Mouse (Mus musculus): ENCODE results near the gene Gast.
"Not testable (repeated sequence)": the region's sequence is repeated elsewhere in the genome, so short reads cannot be mapped to it uniquely, and the experiment has no call there.

Gast gene

GRCm38 (mm10) chr11:100333944-100334457, at the start of gene Gast:
Gene Gast, plus strand, starts transcription at chr11:100334407.
- DNase-seq (ENCODE audit: low spot score) = no peak

- DNase-seq (ENCODE audit: low spot score) = no peak
Observed at GRCm38 (mm10) chr11:100284988-100285387, 49.2 kb upstream of the Gast start.

- no peak for DNase-seq (ENCODE audit: low spot score)
Observed at GRCm38 (mm10) chr11:100287024-100287423, 47.2 kb upstream of the Gast start.

GRCm38 (mm10) chr11:100288942-100289341, 45.3 kb upstream of the Gast start:
- DNase-seq (ENCODE audit: low spot score) = no peak

GRCm38 (mm10) chr11:100290235-100290634, 44.0 kb upstream of the Gast start:
- no peak for DNase-seq (ENCODE audit: low spot score)

- no peak for DNase-seq (ENCODE audit: low spot score)
Observed at GRCm38 (mm10) chr11:100292884-100293283, 41.3 kb upstream of the Gast start.

DNA sequence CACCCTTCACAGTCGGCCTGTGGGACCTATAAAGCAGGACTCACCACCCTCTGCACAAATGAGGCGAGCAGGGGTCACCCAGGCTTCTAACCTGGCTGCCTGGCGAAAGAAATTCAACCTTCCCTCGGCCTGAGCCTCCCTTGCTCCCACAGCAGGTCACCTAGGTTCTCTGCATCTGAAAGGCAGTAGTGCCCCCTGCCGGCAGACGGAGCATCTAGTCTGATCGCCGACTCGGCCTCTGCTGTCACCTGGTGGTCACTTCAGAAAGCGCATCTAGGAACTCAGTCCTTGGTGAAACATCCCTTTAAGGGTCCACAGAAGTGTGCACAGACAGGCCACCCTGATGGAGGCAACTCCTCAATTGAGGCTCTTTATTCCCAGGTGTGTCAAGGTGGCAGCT, 38.9 kb upstream of the Gast start:
- DNase-seq (ENCODE audit: low spot score) = peak; percentile 95

GRCm38 (mm10) chr11:100297801-100298200, 36.4 kb upstream of the Gast start:
- DNase-seq (ENCODE audit: low spot score) = peak; percentile 18

- DNase-seq (ENCODE audit: low spot score) = peak; percentile 94
Observed at GRCm38 (mm10) chr11:100298274-100299036, 35.8 kb upstream of the Gast start.

DNA sequence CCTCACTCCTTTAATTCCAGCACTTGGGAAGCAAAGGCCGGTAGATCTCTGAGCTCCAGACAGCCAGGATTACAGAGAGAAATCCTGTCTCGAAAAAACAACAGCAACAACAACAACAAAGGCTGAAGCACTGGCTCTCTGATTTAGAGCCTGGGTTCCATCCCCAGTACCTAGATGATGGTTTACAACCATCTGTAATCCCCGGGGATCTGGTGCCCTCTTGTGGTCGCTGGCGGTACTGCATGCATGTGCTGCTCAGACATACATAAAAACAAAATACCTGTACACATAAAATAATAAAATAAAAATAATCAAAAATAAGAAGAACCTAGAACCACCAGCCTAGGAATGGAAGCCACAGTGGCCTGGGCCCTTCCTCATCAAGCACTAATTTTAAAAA, 33.9 kb upstream of the Gast start:
- peak; percentile 74 for DNase-seq (ENCODE audit: low spot score)

DNA sequence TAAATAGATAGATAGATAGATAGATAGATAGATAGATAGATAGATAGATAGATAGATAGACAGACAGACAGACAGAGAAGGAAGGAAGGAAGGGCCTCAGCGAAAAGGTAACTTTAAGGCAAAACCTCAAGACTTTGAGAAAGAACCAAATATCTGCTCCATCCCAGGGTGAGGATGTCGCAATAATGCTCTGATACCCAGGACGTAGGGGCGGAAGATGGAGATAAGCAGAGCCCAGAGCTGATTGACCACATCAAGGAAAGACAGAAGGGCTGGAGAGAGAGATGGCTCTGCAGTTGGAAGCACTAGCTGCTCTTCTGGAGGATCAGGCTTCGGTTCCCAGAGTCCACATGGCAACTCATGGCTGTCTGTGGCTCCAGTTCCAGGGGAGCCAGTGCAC, 32.9 kb upstream of the Gast start:
- no peak for DNase-seq (ENCODE audit: low spot score)

GRCm38 (mm10) chr11:100307900-100308299, 26.3 kb upstream of the Gast start:
- no peak for DNase-seq (ENCODE audit: low spot score)

- DNase-seq (ENCODE audit: low spot score) = not testable (repeated sequence)
Observed at GRCm38 (mm10) chr11:100308672-100309071, 25.5 kb upstream of the Gast start.

DNA sequence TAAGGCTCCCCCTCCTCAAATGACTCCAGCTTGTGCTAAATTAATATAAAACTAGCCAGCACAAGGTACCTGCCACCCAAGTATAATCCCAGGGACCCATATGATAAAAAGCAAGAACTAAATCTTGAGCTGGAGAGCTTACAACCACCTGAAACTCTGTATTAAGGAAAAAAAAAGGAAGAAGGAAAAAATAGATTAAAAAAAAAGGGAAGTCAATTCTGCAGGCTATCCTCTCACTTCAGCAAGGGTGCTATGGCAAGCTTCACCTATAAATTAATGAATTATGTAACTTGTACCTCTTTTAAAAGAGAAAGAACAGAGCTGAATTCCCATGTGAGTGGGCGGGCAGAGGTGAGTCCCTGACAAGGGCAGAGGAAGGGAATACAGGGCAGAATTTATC, 22.6 kb upstream of the Gast start:
- DNase-seq (ENCODE audit: low spot score) = no peak

- peak; percentile 34 for DNase-seq (ENCODE audit: low spot score)
Observed at GRCm38 (mm10) chr11:100312096-100312679, 22.0 kb upstream of the Gast start.

DNA sequence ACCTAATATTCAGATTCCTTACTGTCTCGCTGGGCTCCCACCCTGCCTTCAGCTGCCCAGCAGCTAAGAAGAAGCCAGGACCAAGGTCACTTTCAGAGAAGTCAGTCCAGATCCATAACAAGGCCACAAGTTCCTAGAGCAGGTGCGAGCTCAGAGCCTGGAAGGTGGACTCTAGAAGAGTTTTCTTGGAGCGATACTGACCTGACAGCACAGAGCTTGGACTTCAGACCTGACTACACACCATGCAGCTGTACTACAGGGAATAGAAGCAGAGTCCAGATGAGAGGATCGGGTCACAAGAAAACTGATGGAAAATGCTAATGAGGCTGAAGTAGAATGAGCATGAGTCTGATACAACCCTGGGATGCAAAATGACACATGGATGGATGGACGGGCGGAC, 20.8 kb upstream of the Gast start:
- DNase-seq (ENCODE audit: low spot score) = no peak

DNA sequence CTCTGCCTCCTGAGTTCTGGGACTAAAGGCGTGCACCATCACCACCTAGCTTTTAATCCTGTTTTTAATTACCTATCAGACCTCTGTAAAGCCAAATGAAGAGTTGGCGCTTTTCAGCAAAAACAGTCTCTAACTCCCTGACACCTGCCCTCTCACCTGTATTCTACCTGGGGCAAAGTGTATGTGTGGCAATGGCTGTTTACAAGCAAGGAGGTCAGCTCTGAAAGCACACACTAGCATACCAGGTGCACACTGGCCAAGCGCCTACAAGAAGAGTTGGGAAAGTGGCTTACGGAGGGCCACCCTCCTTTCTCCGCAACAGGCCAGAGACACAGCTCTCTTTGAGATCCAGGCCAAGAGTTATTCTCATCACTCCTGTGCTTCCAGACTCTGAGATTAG, 18.8 kb upstream of the Gast start:
- DNase-seq (ENCODE audit: low spot score) = no peak

GRCm38 (mm10) chr11:100317826-100318380, 16.3 kb upstream of the Gast start:
- no peak for DNase-seq (ENCODE audit: low spot score)

DNA sequence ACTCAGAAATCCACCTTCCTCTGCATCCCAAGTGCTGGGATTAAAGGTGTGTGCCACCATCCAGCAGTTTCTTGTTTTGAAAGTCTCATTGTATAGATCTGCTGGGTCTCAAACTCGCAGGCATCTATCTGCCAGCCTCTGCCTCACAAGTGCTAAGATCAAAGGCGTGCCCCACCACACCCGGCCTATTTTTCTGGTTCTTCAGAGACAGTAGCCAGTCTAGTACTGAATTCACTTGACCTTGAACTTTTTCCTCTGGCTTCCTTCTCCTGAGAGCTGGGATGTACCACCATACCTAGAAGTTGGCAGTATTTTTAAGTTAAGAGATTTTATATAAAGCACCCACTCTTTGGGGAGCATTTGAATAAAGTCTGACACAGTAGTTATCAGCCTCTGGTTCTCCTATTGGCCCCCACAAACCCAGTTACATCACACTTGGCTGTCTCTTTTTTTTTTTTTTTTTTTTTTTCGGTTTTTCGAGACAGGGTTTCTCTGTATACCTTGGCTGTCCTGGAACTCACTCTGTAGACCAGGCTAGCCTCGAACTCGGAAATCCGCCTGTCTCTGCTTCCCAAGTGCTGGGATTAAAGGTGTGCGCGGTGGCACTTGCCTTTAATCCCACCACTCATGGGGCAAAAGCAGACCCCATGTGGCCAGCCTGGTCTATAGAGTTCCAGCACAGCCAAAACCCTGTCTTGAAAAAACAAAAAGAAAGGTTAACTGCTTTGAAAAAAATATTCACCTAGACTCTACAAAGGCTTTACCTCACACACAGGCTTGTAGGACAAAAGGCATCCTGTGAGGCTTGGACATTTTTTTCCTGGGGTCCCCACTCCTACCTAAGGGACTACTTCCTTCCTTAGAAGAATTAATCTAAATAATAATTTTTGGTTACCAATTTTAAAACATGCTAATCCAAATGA, 15.4 kb upstream of the Gast start:
- no peak for DNase-seq (ENCODE audit: low spot score)

DNA sequence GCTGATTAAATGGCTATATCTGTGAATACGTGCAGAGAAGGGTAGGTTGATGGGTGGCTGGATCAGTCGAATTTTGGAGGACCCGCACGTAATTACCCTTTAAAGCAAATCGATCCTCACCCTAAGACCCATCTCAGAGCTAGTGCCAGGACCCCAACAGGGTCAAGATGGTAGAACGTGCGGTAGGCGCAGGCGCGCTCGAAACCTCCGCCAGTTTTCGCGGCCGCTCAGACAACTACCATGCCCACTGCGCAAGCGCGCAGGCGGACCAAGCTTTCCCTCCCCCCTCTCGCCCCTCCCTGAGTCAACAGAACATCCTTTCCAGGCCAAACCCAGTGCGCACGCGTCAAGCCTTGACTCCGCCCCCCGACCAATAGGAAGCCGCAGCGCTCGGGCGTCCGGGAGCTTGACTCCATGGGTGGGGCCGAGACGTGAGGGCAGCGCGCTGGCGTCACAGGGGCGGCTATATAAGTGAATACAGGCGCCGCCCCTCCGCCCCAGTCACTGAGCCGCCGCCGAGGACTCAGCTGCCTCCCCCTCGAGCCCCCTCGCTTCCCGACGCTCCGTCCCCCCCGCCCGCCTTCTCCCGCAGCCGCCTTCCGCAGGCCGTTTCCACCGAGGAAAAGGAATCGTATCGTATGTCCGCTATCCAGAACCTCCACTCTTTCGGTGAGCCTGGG, 14.6 kb upstream of the Gast start, which contains the start of gene Eif1:
Eif1 (plus strand) TSS at position 394 of the 680 bp plus-strand sequence.
- peak; percentile 100 for DNase-seq (ENCODE audit: low spot score)

GRCm38 (mm10) chr11:100320172-100320630, 14.0 kb upstream of the Gast start:
- DNase-seq (ENCODE audit: low spot score) = peak; percentile 97
